Mouse (Mus musculus) C2C12 (cell line): ENCODE data around the gene Stap1. TPM values are rescaled to one million over a fixed set of nuclear protein-coding genes. Genes with fewer than 3 reads are reported as not detected.

ENCODE experiments used
- H3K27me3 ChIP-seq: one replicate; pipeline ENCODE4 v1.6.1; 2011; ENCODE audit not compliant: control insufficient read depth, insufficient read depth, insufficient read length
- H3K36me3 ChIP-seq: one replicate; pipeline ENCODE4 v1.6.1; 2011; ENCODE audit not compliant: control insufficient read depth, insufficient read depth
- H3K4me3 ChIP-seq: one replicate; pipeline ENCODE4 v1.5.1; 2011; ENCODE audit warnings: mild to moderate bottlenecking, control low read depth; ENCODE audit not compliant: poor library complexity, insufficient read depth, severe bottlenecking
- H3K79me2 ChIP-seq: one replicate; pipeline ENCODE4 v1.6.1; 2011; ENCODE audit not compliant: control insufficient read depth, insufficient read depth
- H3K79me3 ChIP-seq: one replicate; pipeline ENCODE4 v1.6.1; 2011; ENCODE audit warnings: low read depth, control low read depth
- H3ac ChIP-seq: one replicate; pipeline ENCODE3; 2011; ENCODE audit warnings: low read depth; ENCODE audit not compliant: control insufficient read depth, insufficient read length
- CEBPB ChIP-seq: IDR thresholded peaks from one replicate; pipeline ENCODE4 v1.6.1; 2011; ENCODE audit warnings: low read depth, mild to moderate bottlenecking, control low read depth, moderate library complexity
- CTCF ChIP-seq: IDR thresholded peaks from one replicate; pipeline ENCODE4 v1.5.1; 2011; ENCODE audit not compliant: control insufficient read depth, insufficient read depth, insufficient read length
- FOSL1 ChIP-seq: IDR thresholded peaks from one replicate; pipeline ENCODE4 v1.8.0; 2011; ENCODE audit warnings: mild to moderate bottlenecking, low read length; ENCODE audit not compliant: poor library complexity, insufficient read depth, severe bottlenecking
- MAX ChIP-seq: IDR thresholded peaks from one replicate; pipeline ENCODE4 v1.6.1; 2011; ENCODE audit warnings: mild to moderate bottlenecking, control low read depth
- MYOD1 ChIP-seq: IDR thresholded peaks from one replicate; pipeline ENCODE4 v1.6.1; 2011; ENCODE audit warnings: low read depth; ENCODE audit not compliant: control insufficient read depth, insufficient read length
- MYOG ChIP-seq: IDR thresholded peaks from one replicate; pipeline ENCODE4 v1.6.1; 2011; ENCODE audit not compliant: control insufficient read depth, insufficient read length; ENCODE audit errors: extremely low read depth
- USF1 ChIP-seq: IDR thresholded peaks from one replicate; pipeline ENCODE4 v1.6.1; 2011; ENCODE audit warnings: low read depth, mild to moderate bottlenecking, control low read depth, moderate library complexity
- polyA plus RNA-seq: library from polyadenylated mRNA; unstranded; fragments of >200 nt; fragmentation: generic; extraction: Trizol; gene quantifications from one replicate; pipeline ENCODE4 v1.2.1, GENCODE M21; 2012; ENCODE audit warnings: missing spikeins

Gene Stap1
- polyA plus RNA-seq, 1 experiment: 0.01 TPM

- H3K27me3 ChIP-seq: no peaks in the 10 kb centered on the region
- no peak for TF ChIP-seq MYOG
- TF ChIP-seq USF1: no peak
- TF ChIP-seq MYOD1: no peak
- TF ChIP-seq CTCF: no peak
- no peak for TF ChIP-seq CEBPB
- TF ChIP-seq FOSL1: no peak
- no peak for TF ChIP-seq MAX
- no peaks in the 10 kb centered on the region for H3K79me2 ChIP-seq
- H3K4me3 ChIP-seq: no peak overlapping the region
- H3K36me3 ChIP-seq: no peaks in the 10 kb centered on the region
- no peak overlapping the region for H3ac ChIP-seq
- no peaks in the 10 kb centered on the region for H3K79me3 ChIP-seq
Observed at GRCm38 (mm10) chr5:86086751-86087150, 15.2 kb downstream of the Stap1 start.

DNA sequence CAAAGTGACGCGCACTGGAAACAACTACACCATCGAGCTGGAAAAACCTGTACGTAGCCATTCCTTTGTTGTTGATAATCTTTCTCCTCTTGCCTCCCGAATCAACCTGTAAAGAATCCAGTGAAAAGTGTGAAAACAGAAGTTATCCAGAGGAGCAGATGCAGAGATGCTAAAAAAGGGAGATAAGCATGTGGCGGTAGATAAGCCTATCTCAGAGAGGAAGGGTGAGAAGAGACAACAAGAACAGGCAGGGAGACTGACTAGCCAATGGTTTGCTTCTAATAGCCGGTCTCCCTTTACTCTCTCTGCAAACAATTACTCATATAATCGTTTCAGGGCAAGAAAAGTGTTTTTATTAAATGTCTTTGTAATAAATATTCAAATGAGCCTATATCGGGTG, 23.2 kb downstream of the Stap1 start:
- H3K36me3 ChIP-seq: no peaks in the 10 kb centered on the region
- H3ac ChIP-seq: no peak overlapping the region
- no peak overlapping the region for H3K4me3 ChIP-seq
- TF ChIP-seq CEBPB: no peak
- TF ChIP-seq USF1: no peak
- no peak for TF ChIP-seq FOSL1
- TF ChIP-seq CTCF: no peak
- no peak for TF ChIP-seq MYOG
- no peak for TF ChIP-seq MYOD1
- no peak for TF ChIP-seq MAX
- H3K27me3 ChIP-seq: no peaks in the 10 kb centered on the region
- H3K79me2 ChIP-seq: no peaks in the 10 kb centered on the region
- H3K79me3 ChIP-seq: no peaks in the 10 kb centered on the region

GRCm38 (mm10) chr5:86098988-86099387, 27.4 kb downstream of the Stap1 start:
- no peak overlapping the region for H3ac ChIP-seq
- no peak for TF ChIP-seq MAX
- no peak for TF ChIP-seq CTCF
- TF ChIP-seq USF1: no peak
- TF ChIP-seq MYOG: no peak
- TF ChIP-seq FOSL1: no peak
- no peak for TF ChIP-seq MYOD1
- no peak for TF ChIP-seq CEBPB
- H3K27me3 ChIP-seq: no peaks in the 10 kb centered on the region
- H3K79me2 ChIP-seq: no peaks in the 10 kb centered on the region
- no peaks in the 10 kb centered on the region for H3K36me3 ChIP-seq
- H3K79me3 ChIP-seq: no peaks in the 10 kb centered on the region
- no peak overlapping the region for H3K4me3 ChIP-seq

- TF ChIP-seq MAX (no peak), CTCF (no peak), MYOG (no peak), MYOD1 (no peak), CEBPB (no peak), USF1 (no peak), FOSL1 (no peak)
- Histone ChIP-seq H3K4me3 (no peak overlapping the region), H3ac (no peak overlapping the region), H3K27me3 (no peaks in the 10 kb centered on the region), H3K79me3 (no peaks in the 10 kb centered on the region), H3K36me3 (no peaks in the 10 kb centered on the region), H3K79me2 (no peaks in the 10 kb centered on the region)
Observed at GRCm38 (mm10) chr5:86100621-86101020, 29.1 kb downstream of the Stap1 start.

- TF ChIP-seq MYOD1 (no peak), FOSL1 (no peak), CTCF (no peak), MAX (no peak), USF1 (no peak), MYOG (no peak)
- Histone ChIP-seq H3K36me3 (no peaks in the 10 kb centered on the region), H3K27me3 (no peaks in the 10 kb centered on the region), H3K79me3 (no peaks in the 10 kb centered on the region), H3K79me2 (no peaks in the 10 kb centered on the region), H3ac (no peak overlapping the region), H3K4me3 (no peak overlapping the region)
Observed at GRCm38 (mm10) chr5:86102176-86102575, 30.6 kb downstream of the Stap1 start.

- H3K27me3 ChIP-seq: no peaks in the 10 kb centered on the region
- H3K79me2 ChIP-seq: no peaks in the 10 kb centered on the region
- no peak overlapping the region for H3ac ChIP-seq
- no peaks in the 10 kb centered on the region for H3K79me3 ChIP-seq
- H3K36me3 ChIP-seq: peaks cover 12% of the 10 kb centered on the region
- TF ChIP-seq CTCF (no peak), USF1 (no peak), MYOD1 (no peak), MAX (no peak), FOSL1 (no peak), CEBPB (no peak), MYOG (no peak)
- no peak overlapping the region for H3K4me3 ChIP-seq
Observed at GRCm38 (mm10) chr5:86106610-86107009, 35.1 kb downstream of the Stap1 start.
